Mouse (Mus musculus) lung, postnatal 36 days (tissue): Measurements from ENCODE around the gene Ccdc43.

ENCODE experiments used
- DNase-seq: peaks from one replicate; pipeline ENCODE4 v3.0.0; 2022; ENCODE audit warnings: mixed read lengths

Ccdc43 gene

GRCm38 (mm10) chr11:102663416-102663815, 34.2 kb downstream of the Ccdc43 start, which contains the start of gene Meioc:
Meioc (plus strand) TSS chr11:102663716.
- DNase-seq: no peak

- no peak for DNase-seq
Measured at GRCm38 (mm10) chr11:102656931-102657330, 40.7 kb downstream of the Ccdc43 start.

- no peak for DNase-seq
Measured at GRCm38 (mm10) chr11:102656326-102656926, 41.2 kb downstream of the Ccdc43 start.

GRCm38 (mm10) chr11:102655888-102656287, 41.7 kb downstream of the Ccdc43 start:
- DNase-seq: no peak

GRCm38 (mm10) chr11:102652844-102653243, 44.7 kb downstream of the Ccdc43 start:
- peak; percentile 19 for DNase-seq

GRCm38 (mm10) chr11:102651381-102651780, 46.2 kb downstream of the Ccdc43 start:
- peak; percentile 77 for DNase-seq

- DNase-seq: no peak
Measured at GRCm38 (mm10) chr11:102647885-102648284, 49.7 kb downstream of the Ccdc43 start.

GRCm38 (mm10) chr11:102646226-102646625, 51.4 kb downstream of the Ccdc43 start:
- no peak for DNase-seq

GRCm38 (mm10) chr11:102643891-102644382, 53.6 kb downstream of the Ccdc43 start:
- DNase-seq: peak; percentile 83

- DNase-seq: peak; percentile 32
Measured at GRCm38 (mm10) chr11:102636887-102637286, 60.7 kb downstream of the Ccdc43 start.
